Mouse (Mus musculus) CH12.LX (cell line): Measurements from ENCODE around the gene Gas7. TPM values are rescaled to one million over a fixed set of nuclear protein-coding genes. Genes with fewer than 3 reads are reported as not detected.

Experiments used
- DNase-seq: peaks from one replicate; pipeline ENCODE4 v3.0.0-alpha.2; 2013; ENCODE audit errors: extremely low read depth
- H3K27ac ChIP-seq: 2 replicates; pipeline ENCODE4 v1.5.1; 2012; ENCODE audit warnings: low read depth, mild to moderate bottlenecking, control low read depth, moderate library complexity; ENCODE audit not compliant: insufficient read depth
- H3K27me3 ChIP-seq: replicated peaks from 2 replicates; pipeline ENCODE3; 2012; ENCODE audit warnings: inconsistent platforms
- H3K36me3 ChIP-seq, 2 experiments: replicated peaks in 1 of 2; 2 replicates each; pipeline versions ENCODE3 to v1.6.1; 2012; ENCODE audit warnings: inconsistent platforms in 1 of 2, low read length in 1 of 2, mild to moderate bottlenecking in 1 of 2, mixed read lengths in 1 of 2, moderate library complexity in 1 of 2; ENCODE audit not compliant: control insufficient read depth in 1 of 2, insufficient read depth in 1 of 2
- H3K4me1 ChIP-seq, 2 experiments: 2 replicates each; pipeline ENCODE4 v1.6.1; 2012; ENCODE audit warnings: inconsistent platforms in 1 of 2, moderate library complexity in 1 of 2; ENCODE audit not compliant: insufficient read depth in 2 of 2, control insufficient read depth in 1 of 2
- H3K4me2 ChIP-seq: 2 replicates; pipeline ENCODE4 v1.6.1; 2012; ENCODE audit warnings: low read depth, mild to moderate bottlenecking, control low read depth; ENCODE audit not compliant: poor library complexity, insufficient read depth, severe bottlenecking
- H3K4me3 ChIP-seq, 3 experiments: fragments of 150-350 bp in 1 of 3; sonication (generic) in 1 of 3; replicated peaks in 1 of 3; 2 replicates each; pipeline versions ENCODE3 to v1.5.1; 2011 to 2012; ENCODE audit warnings: low read depth in 2 of 3, low read length in 2 of 3, mild to moderate bottlenecking in 2 of 3, moderate library complexity in 2 of 3, control low read depth in 1 of 3, improper control_type of control experiment in 1 of 3, inconsistent platforms in 1 of 3, mixed read lengths in 1 of 3; ENCODE audit not compliant: poor library complexity in 1 of 3
- H3K79me2 ChIP-seq: replicated peaks from 2 replicates; pipeline ENCODE4 v1.6.1; 2012; ENCODE audit warnings: mild to moderate bottlenecking, moderate library complexity; ENCODE audit not compliant: control insufficient read depth, poor library complexity, insufficient read depth, severe bottlenecking; ENCODE audit errors: extremely low read depth
- H3K9ac ChIP-seq: 2 replicates; pipeline ENCODE4 v1.6.1; 2012; ENCODE audit warnings: low read depth, mild to moderate bottlenecking, control low read depth, moderate library complexity; ENCODE audit not compliant: insufficient read depth
- H3K9me3 ChIP-seq: replicated peaks from 2 replicates; pipeline ENCODE3; 2012; ENCODE audit warnings: low read length, inconsistent platforms, mixed read lengths
- BHLHE40 ChIP-seq: IDR thresholded peaks from 2 replicates; pipeline ENCODE4 v1.6.1; 2011; ENCODE audit warnings: mild to moderate bottlenecking, low read depth, low read length, improper control_type of control experiment
- CHD1 ChIP-seq: IDR thresholded peaks from 2 replicates; pipeline ENCODE4 v1.6.1; 2012; ENCODE audit warnings: low read depth, low read length, improper control_type of control experiment, inconsistent platforms
- CHD2 ChIP-seq: IDR thresholded peaks from 2 replicates; pipeline ENCODE4 v1.6.1; 2011; ENCODE audit warnings: low read length, improper control_type of control experiment
- ELF1 ChIP-seq: IDR thresholded peaks from 2 replicates; pipeline ENCODE4 v1.6.1; 2014; ENCODE audit warnings: low read depth, mild to moderate bottlenecking, inconsistent platforms, low read length, improper control_type of control experiment
- EP300 ChIP-seq: IDR thresholded peaks from 2 replicates; pipeline ENCODE4 v1.6.1; 2011; ENCODE audit warnings: low read length, improper control_type of control experiment
- ETS1 ChIP-seq: conservative IDR thresholded peaks from 2 replicates; pipeline ENCODE4 v1.6.1; 2012; ENCODE audit warnings: low read depth, mild to moderate bottlenecking, inconsistent platforms, low read length, improper control_type of control experiment, moderate library complexity
- HCFC1 ChIP-seq: IDR thresholded peaks from 2 replicates; pipeline ENCODE4 v1.6.1; 2012; ENCODE audit warnings: low read depth, mild to moderate bottlenecking, inconsistent platforms, low read length, improper control_type of control experiment
- JUN ChIP-seq: IDR thresholded peaks from 2 replicates; pipeline ENCODE4 v1.6.1; 2011; ENCODE audit warnings: low read depth, mild to moderate bottlenecking, low read length, improper control_type of control experiment, moderate library complexity; ENCODE audit not compliant: insufficient read depth
- JUND ChIP-seq: conservative IDR thresholded peaks from 2 replicates; pipeline ENCODE4 v1.6.1; 2011; ENCODE audit warnings: low read depth, low read length, improper control_type of control experiment
- KAT2A ChIP-seq: IDR thresholded peaks from 2 replicates; pipeline ENCODE4 v1.6.1; 2012; ENCODE audit warnings: low read length, improper control_type of control experiment, inconsistent platforms; ENCODE audit not compliant: insufficient replicate concordance
- MAFK ChIP-seq: IDR thresholded peaks from 2 replicates; pipeline ENCODE4 v1.6.1; 2011; ENCODE audit warnings: low read length, improper control_type of control experiment; ENCODE audit not compliant: insufficient replicate concordance
- MAX ChIP-seq: IDR thresholded peaks from 2 replicates; pipeline ENCODE4 v1.6.1; 2011; ENCODE audit warnings: low read length, improper control_type of control experiment
- MAZ ChIP-seq: IDR thresholded peaks from 2 replicates; pipeline ENCODE4 v1.6.1; 2012; ENCODE audit warnings: low read depth, mild to moderate bottlenecking, inconsistent platforms, low read length, improper control_type of control experiment, moderate library complexity
- MEF2A ChIP-seq: IDR thresholded peaks from 2 replicates; pipeline ENCODE4 v1.6.1; 2014; ENCODE audit warnings: low read depth, mild to moderate bottlenecking, inconsistent platforms, low read length, improper control_type of control experiment, borderline replicate concordance
- MXI1 ChIP-seq: IDR thresholded peaks from 2 replicates; pipeline ENCODE4 v1.6.1; 2011; ENCODE audit warnings: mild to moderate bottlenecking, low read depth, low read length, improper control_type of control experiment
- NELFE ChIP-seq: IDR thresholded peaks from 2 replicates; pipeline ENCODE4 v1.6.1; 2011; ENCODE audit warnings: low read depth, low read length, improper control_type of control experiment
- NRF1 ChIP-seq: IDR thresholded peaks from 2 replicates; pipeline ENCODE4 v1.6.1; 2014; ENCODE audit warnings: low read depth, mild to moderate bottlenecking, inconsistent platforms, low read length, improper control_type of control experiment, moderate library complexity
- PAX5 ChIP-seq: IDR thresholded peaks from 2 replicates; pipeline ENCODE4 v1.6.1; 2012; ENCODE audit warnings: low read length, inconsistent platforms, mixed read lengths
- POLR2A ChIP-seq: IDR thresholded peaks from 2 replicates; pipeline ENCODE4 v1.6.1; 2011; ENCODE audit warnings: low read depth, mild to moderate bottlenecking, improper control_type of control experiment, low read length
- POLR2AphosphoS2 ChIP-seq: IDR thresholded peaks from 2 replicates; pipeline ENCODE4 v1.6.1; 2011; ENCODE audit warnings: low read depth, low read length, improper control_type of control experiment
- RAD21 ChIP-seq: IDR thresholded peaks from 2 replicates; pipeline ENCODE4 v1.6.1; 2011; ENCODE audit warnings: low read depth, mild to moderate bottlenecking, low read length, improper control_type of control experiment, moderate library complexity
- RCOR1 ChIP-seq: conservative IDR thresholded peaks from 2 replicates; pipeline ENCODE4 v1.6.1; 2012; ENCODE audit warnings: low read depth, mild to moderate bottlenecking, inconsistent platforms, low read length, improper control_type of control experiment
- SIN3A ChIP-seq: IDR thresholded peaks from 2 replicates; pipeline ENCODE4 v1.6.1; 2012; ENCODE audit warnings: low read length, improper control_type of control experiment, inconsistent platforms
- SMC3 ChIP-seq: IDR thresholded peaks from 2 replicates; pipeline ENCODE4 v1.6.1; 2011; ENCODE audit warnings: low read depth, low read length, improper control_type of control experiment
- TBP ChIP-seq: conservative IDR thresholded peaks from 2 replicates; pipeline ENCODE4 v1.6.1; 2011; ENCODE audit warnings: low read depth, low read length, improper control_type of control experiment
- TCF12 ChIP-seq: IDR thresholded peaks from 2 replicates; pipeline ENCODE4 v1.6.1; 2014; ENCODE audit warnings: low read depth, mild to moderate bottlenecking, inconsistent platforms, low read length, improper control_type of control experiment
- USF2 ChIP-seq: conservative IDR thresholded peaks from 2 replicates; pipeline ENCODE4 v1.6.1; 2011; ENCODE audit warnings: low read depth, low read length, improper control_type of control experiment
- ZC3H11A ChIP-seq: IDR thresholded peaks from 2 replicates; pipeline ENCODE4 v1.6.1; 2012; ENCODE audit warnings: low read depth, mild to moderate bottlenecking, inconsistent platforms, low read length, improper control_type of control experiment
- ZKSCAN1 ChIP-seq: IDR thresholded peaks from 2 replicates; pipeline ENCODE4 v1.6.1; 2012; ENCODE audit warnings: low read depth, inconsistent platforms, low read length, improper control_type of control experiment, borderline replicate concordance
- ZNF384 ChIP-seq: IDR thresholded peaks from 2 replicates; pipeline ENCODE4 v1.6.1; 2012; ENCODE audit warnings: low read depth, low read length, improper control_type of control experiment, inconsistent platforms
- dilution Hi-C: fragments of 300-500 bp; cut with MboI; formaldehyde crosslinking; loops from 2 replicates; pipeline ENCODE4 v1.14.3; 2020; ENCODE audit warnings: low sequenced_read_pairs; ENCODE audit not compliant: extremely low pct_unique_long_range_greater_than_20kb, extremely low pct_ligation_motif_present
- in situ Hi-C: fragments of 300-500 bp; cut with MboI; formaldehyde crosslinking; loops from 3 replicates; pipeline ENCODE4 v1.14.3; 2019; ENCODE audit warnings: low sequenced_read_pairs, low pct_ligation_motif_present, low pct_unique_long_range_greater_than_20kb, mixed read lengths
- polyA plus RNA-seq: library from polyadenylated mRNA; unstranded; fragments of >175 nt; gene quantifications from 2 replicates; pipeline ENCODE4 v1.2.1, GENCODE M21; 2012; ENCODE audit warnings: low read depth; ENCODE audit not compliant: insufficient read length
- total RNA-seq, 2 experiments: library from RNA; depleted of rRNA; stranded (reverse); fragments of 300-350 nt in 1 of 2; fragments of >200 nt in 1 of 2; gene quantifications; 2 replicates each; pipeline ENCODE4 v1.2.3; 2012 to 2014

The Gas7 gene
- total and polyA plus RNA-seq, 3 experiments, result 7.0 to 20.8 (median 7.0) TPM

- H3K79me2 ChIP-seq, result no peaks in the 10 kb centered on the region
- no peak overlapping the region for H3K4me2 ChIP-seq
- no peak overlapping the region for H3K4me3 ChIP-seq
- H3K9me3 ChIP-seq, result no peaks in the 10 kb centered on the region
- no peak for DNase-seq
- TF ChIP-seq RCOR1, result no peak
- no peak for TF ChIP-seq ELF1
- TF ChIP-seq CHD2, result no peak
- no peak for TF ChIP-seq PAX5
- TF ChIP-seq NRF1, result no peak
- no peak for TF ChIP-seq MEF2A
- no peak for TF ChIP-seq TBP
- no peak for TF ChIP-seq TCF12
- TF ChIP-seq POLR2A, result no peak
- no peak for TF ChIP-seq SIN3A
- no peak for TF ChIP-seq BHLHE40
- TF ChIP-seq HCFC1, result no peak
- no peak for TF ChIP-seq ZNF384
- TF ChIP-seq CHD1, result no peak
- TF ChIP-seq MAFK, result no peak
- dilution Hi-C loops (no loop called here), in situ Hi-C loops (loop anchor here (5.0 kb wide), 1 partner anchor 105 kb away; no protein-coding TSS in a partner anchor)
- peaks cover 24 to 48% of the 10 kb centered on the region in 2 experiments for H3K4me1 ChIP-seq
- peaks cover 0 to 67% of the 10 kb centered on the region in 2 experiments for H3K36me3 ChIP-seq
- no peaks in the 10 kb centered on the region for H3K27me3 ChIP-seq
- H3K9ac ChIP-seq, result no peak overlapping the region
- no peak overlapping the region for H3K27ac ChIP-seq
These were observed 201.6 kb downstream of the Gas7 start for GRCm38 (mm10) chr11:67656811-67657210.

- H3K79me2 ChIP-seq, result no peaks in the 10 kb centered on the region
- in situ Hi-C loops (loop anchor here (5.0 kb wide), 1 partner anchor 104 kb away; no protein-coding TSS in a partner anchor), dilution Hi-C loops (no loop called here)
- H3K27ac ChIP-seq, result no peak overlapping the region
- no peak overlapping the region for H3K4me3 ChIP-seq
- DNase-seq, result peak; percentile 86
- H3K4me1 ChIP-seq, result peaks cover 24 to 39% of the 10 kb centered on the region in 2 experiments
- H3K36me3 ChIP-seq, result peaks cover 0 to 74% of the 10 kb centered on the region in 2 experiments
- H3K27me3 ChIP-seq, result no peaks in the 10 kb centered on the region
- H3K4me2 ChIP-seq, result no peak overlapping the region
- no peak overlapping the region for H3K9ac ChIP-seq
- H3K9me3 ChIP-seq, result no peaks in the 10 kb centered on the region
- TF ChIP-seq MAZ, result 0 out of 2 replicates have a peak, but pooled peaks have one; percentile 47
- TF ChIP-seq JUND, result no peak
- TF ChIP-seq POLR2A, result no peak
- TF ChIP-seq SIN3A, result peak; percentile 55; the same call in 1 of the 2 replicates
- no peak for TF ChIP-seq ETS1
- no peak for TF ChIP-seq MXI1
- no peak for TF ChIP-seq TBP
- TF ChIP-seq MAX, result no peak
- TF ChIP-seq JUN, result no peak
- TF ChIP-seq CHD1, result no peak
- 0 out of 2 replicates have a peak, but pooled peaks have one; percentile 25 for TF ChIP-seq MEF2A
- peak; percentile 74 for TF ChIP-seq RAD21
- no peak for TF ChIP-seq TCF12
- no peak for TF ChIP-seq BHLHE40
- no peak for TF ChIP-seq PAX5
- no peak for TF ChIP-seq KAT2A
- no peak for TF ChIP-seq RCOR1
- TF ChIP-seq CHD2, result no peak
- peak; percentile 62 for TF ChIP-seq ZC3H11A
- TF ChIP-seq HCFC1, result no peak
- 0 out of 2 replicates have a peak, but pooled peaks have one; percentile 14 for TF ChIP-seq EP300
- TF ChIP-seq NELFE, result peak; percentile 66
- TF ChIP-seq USF2, result no peak
- TF ChIP-seq SMC3, result peak; percentile 97
- TF ChIP-seq ZKSCAN1, result no peak
- TF ChIP-seq POLR2AphosphoS2, result no peak
- no peak for TF ChIP-seq ZNF384
- TF ChIP-seq NRF1, result no peak
These were observed 202.6 kb downstream of the Gas7 start for GRCm38 (mm10) chr11:67657685-67658382.
